Mouse (Mus musculus) neural tube, embryonic 15.5 days (tissue): ENCODE measurements around the gene Ngdn. TPM values are rescaled to one million over a fixed set of nuclear protein-coding genes. Genes with fewer than 3 reads are reported as not detected.

ENCODE experiments used
- ATAC-seq: fragments of 200-750 bp; cut with Nextera tagmentation; 2 replicates; pipeline ENCODE4 v1.8.0; 2017; ENCODE audit warnings: mild to moderate bottlenecking, moderate TSS enrichment, moderate library complexity; ENCODE audit not compliant: low FRiP score
- H3K27ac ChIP-seq: fragments of 300-500 bp; sonication (generic); replicated peaks from 2 replicates; pipeline ENCODE4 v1.5.1; 2015; ENCODE audit warnings: mild to moderate bottlenecking, inconsistent platforms
- H3K27me3 ChIP-seq: fragments of 300-500 bp; sonication (generic); replicated peaks from 2 replicates; pipeline ENCODE4 v1.6.1; 2015; ENCODE audit warnings: inconsistent platforms
- H3K36me3 ChIP-seq: fragments of 300-500 bp; sonication (generic); 2 replicates; pipeline ENCODE4 v1.6.1; 2015; ENCODE audit warnings: inconsistent platforms
- H3K4me1 ChIP-seq: fragments of 300-500 bp; sonication (generic); 2 replicates; pipeline ENCODE4 v1.6.1; 2015; ENCODE audit warnings: inconsistent platforms
- H3K4me2 ChIP-seq: fragments of 300-500 bp; sonication (generic); 2 replicates; pipeline ENCODE4 v1.6.1; 2015; ENCODE audit warnings: inconsistent platforms, mild to moderate bottlenecking, moderate library complexity
- H3K4me3 ChIP-seq: fragments of 300-500 bp; sonication (generic); replicated peaks from 2 replicates; pipeline ENCODE4 v1.5.1; 2015; ENCODE audit warnings: mild to moderate bottlenecking, inconsistent platforms
- H3K9ac ChIP-seq: fragments of 300-500 bp; sonication (generic); replicated peaks from 2 replicates; pipeline ENCODE4 v1.6.1; 2015; ENCODE audit warnings: mild to moderate bottlenecking, inconsistent platforms
- H3K9me3 ChIP-seq: fragments of 300-500 bp; sonication (generic); replicated peaks from 2 replicates; pipeline ENCODE4 v1.6.1; 2016; ENCODE audit warnings: inconsistent platforms
- WGBS: fragments of 180-500 bp; shearing (Covaris S2); methylation state at CpG from one replicate; pipeline ENCODE4 v1.1.7; 2015; ENCODE audit warnings: mixed read lengths; 5-methylcytosine and 5-hydroxymethylcytosine counted together
- polyA plus RNA-seq: library from polyadenylated mRNA; unstranded; fragments of >200 nt; fragmentation: Nextera tagmentation; extraction: Ambion mirVana; gene quantifications from 2 replicates; pipeline ENCODE4 v1.2.1, GENCODE M21; 2015

Ngdn gene
- polyA plus RNA-seq, 1 experiment from 2014 or later, result 47.6 TPM

DNA sequence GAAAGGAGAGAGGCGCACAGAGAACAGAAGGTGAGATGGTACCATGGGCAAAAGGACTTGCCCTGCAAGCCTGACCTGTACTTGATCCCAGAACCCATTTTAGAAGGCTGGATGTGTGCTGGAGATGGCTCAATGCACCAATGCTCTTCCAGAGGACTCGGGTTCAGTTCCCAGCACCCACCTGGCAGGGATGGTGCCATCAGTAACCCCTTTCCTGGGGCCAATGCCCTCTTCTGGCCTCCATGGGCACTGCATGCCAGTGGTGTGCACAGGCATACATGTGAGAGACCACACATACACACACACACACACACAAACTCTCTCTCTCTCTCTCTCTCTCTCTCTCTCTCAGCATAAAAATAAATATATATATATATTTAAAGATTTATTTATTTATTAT, 13.8 kb upstream of the Ngdn start:
- no peak overlapping the region for H3K4me3 ChIP-seq
- H3K4me1 ChIP-seq, result no peaks in the 10 kb centered on the region; the same call in 1 of the 2 replicates
- WGBS, result 97% methylated on average over 2 of the region's 2 CpGs
- H3K4me2 ChIP-seq, result no peak overlapping the region
- no peaks in the 10 kb centered on the region for H3K9me3 ChIP-seq
- no peak overlapping the region for H3K9ac ChIP-seq
- H3K27ac ChIP-seq, result no peak overlapping the region
- no peaks in the 10 kb centered on the region for H3K36me3 ChIP-seq
- H3K27me3 ChIP-seq, result no peaks in the 10 kb centered on the region
- no peak for ATAC-seq

DNA sequence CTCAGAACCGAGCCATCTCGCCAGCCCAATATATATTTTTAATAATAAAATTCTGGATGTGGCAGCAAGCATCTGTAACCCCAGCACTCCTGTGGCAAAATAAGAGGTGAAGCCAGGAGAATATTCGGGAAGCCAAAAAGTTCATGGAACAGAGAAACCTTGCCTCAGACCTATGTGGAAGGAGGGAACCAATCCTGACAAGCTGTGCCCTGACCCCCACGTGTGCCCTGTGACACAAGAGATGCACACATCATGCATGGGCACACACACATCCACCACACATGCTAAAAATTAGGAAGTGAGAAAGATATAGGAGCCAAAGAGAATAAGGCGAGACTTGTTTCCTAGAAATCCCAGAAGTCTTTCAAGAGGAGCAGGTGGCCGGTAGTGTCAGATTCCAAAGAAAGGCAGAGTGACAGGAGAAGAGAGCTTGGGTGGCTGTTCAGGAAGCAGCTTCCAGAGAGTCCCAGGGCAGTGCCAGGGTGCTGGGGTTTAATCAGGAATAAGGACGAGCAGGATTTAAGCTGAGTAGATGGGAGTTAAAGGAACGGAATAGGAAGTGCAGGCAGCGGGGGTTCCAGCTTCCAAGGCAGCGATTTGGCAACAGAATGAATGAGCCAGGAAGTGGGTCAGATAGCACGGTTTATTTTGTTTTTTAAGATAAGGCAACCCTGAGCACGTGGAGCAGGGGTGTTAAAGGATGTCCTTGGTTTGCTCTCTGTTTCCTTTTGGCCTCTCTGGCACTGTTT, 13.1 kb upstream of the Ngdn start:
- no peak for ATAC-seq
- Histone ChIP-seq H3K27ac (no peak overlapping the region), H3K9ac (no peak overlapping the region), H3K4me2 (no peak overlapping the region), H3K4me1 (no peaks in the 10 kb centered on the region; the same call in 1 of the 2 replicates), H3K9me3 (no peaks in the 10 kb centered on the region), H3K4me3 (no peak overlapping the region), H3K27me3 (no peaks in the 10 kb centered on the region), H3K36me3 (no peaks in the 10 kb centered on the region)
- 58% methylated on average over 12 of the region's 12 CpGs for WGBS

DNA sequence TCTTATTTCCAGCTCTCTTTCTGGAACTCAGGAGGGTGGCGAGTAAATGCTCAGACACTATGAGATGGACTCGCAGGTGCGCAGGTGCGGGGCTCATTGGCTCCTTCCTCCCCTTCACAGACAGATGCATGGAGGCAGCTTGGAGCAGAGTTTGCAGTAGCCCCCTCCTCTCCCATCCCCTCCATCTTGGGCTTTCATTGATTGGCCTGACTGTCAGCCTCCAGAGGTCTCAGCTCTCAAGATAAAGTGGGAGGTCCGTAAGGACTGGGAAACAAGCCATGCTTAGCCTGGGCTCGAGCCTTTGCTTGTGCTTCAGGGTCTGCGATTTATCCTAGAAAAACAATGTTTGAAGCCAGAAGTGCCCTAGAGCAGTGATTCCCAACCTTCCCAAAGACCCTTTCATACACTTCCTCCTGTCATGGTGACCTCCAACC, 12.6 kb upstream of the Ngdn start:
- 73% methylated on average over 7 of the region's 7 CpGs for WGBS
- H3K9ac ChIP-seq, result no peak overlapping the region
- H3K9me3 ChIP-seq, result no peaks in the 10 kb centered on the region
- no peak overlapping the region for H3K4me3 ChIP-seq
- no peak overlapping the region for H3K4me2 ChIP-seq
- H3K27ac ChIP-seq, result no peak overlapping the region
- no peaks in the 10 kb centered on the region for H3K36me3 ChIP-seq
- no peak for ATAC-seq
- no peaks in the 10 kb centered on the region; the same call in 1 of the 2 replicates for H3K4me1 ChIP-seq
- no peaks in the 10 kb centered on the region for H3K27me3 ChIP-seq

DNA sequence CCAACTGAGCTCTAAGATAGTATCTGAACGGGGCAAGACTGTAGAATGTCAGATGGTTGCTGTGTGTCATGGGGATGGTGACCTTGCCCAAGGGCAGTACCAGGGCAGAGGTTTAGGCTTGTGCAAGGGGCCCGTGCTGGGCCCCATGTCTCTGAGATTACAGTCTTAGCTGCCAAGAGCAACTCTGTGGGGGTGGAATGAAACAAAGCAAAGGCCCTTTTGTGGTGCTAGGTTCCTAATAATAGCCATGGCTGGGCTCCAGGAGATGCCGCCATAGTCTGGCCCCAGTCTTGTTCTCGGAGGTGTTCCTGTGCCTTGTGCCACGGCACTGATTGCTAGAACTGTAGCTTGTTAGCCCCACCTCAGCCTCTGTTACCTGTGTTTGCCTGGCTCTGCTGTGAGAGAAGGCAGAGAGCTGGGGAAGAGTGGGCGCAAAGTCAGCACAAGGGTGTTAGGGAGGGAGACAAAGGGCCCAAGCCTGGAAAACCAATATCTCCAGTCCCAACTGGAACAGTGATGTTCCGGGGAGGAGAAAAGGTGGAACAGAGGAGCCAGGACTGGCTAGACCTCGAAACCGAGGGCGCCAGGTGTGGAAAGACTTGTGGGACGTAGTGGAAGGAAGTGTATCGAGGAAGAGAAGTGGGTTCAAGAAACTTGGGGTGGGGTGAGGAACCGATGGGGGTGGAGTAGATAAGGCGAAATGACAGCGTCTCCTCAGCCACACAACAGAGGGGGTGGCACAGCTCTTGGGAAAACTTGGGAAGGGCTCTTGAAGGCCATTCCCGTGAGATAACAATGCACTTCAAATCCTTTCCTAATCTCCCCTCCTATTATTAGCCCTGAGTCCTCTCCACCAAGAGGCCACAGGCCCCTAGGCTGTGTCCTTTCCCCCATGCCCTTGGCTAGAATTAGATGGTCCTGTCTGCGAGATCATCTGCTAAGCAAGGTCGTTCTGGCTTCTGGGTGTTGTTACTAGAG, 11.1 kb upstream of the Ngdn start:
- Histone ChIP-seq H3K27ac (no peak overlapping the region), H3K4me3 (no peak overlapping the region), H3K4me2 (no peak overlapping the region), H3K4me1 (no peaks in the 10 kb centered on the region; the same call in 1 of the 2 replicates), H3K9me3 (no peaks in the 10 kb centered on the region), H3K9ac (no peak overlapping the region), H3K36me3 (no peaks in the 10 kb centered on the region), H3K27me3 (no peaks in the 10 kb centered on the region)
- 77% methylated on average over 18 of the region's 18 CpGs for WGBS
- ATAC-seq, result no peak

DNA sequence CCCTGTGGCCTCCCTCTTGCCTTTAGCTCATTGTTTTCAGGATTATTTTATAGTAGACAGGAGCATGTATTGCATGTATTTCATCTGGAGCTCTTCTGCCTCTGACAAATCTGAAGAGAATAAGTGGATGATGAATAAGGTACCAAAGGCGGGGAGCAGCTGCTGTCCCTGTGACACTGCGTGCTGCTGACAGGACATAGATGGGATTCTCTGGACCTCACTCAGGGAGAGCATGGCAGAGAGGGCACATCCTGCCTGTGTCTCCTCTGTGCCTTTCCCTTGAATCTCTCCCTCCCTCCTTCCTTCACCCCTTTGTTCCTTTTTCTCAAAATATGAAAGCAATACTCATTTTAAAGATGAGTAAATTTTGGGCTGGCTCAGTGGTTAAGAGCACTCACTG, 9.7 kb upstream of the Ngdn start:
- Histone ChIP-seq H3K36me3 (no peaks in the 10 kb centered on the region), H3K27ac (no peak overlapping the region), H3K4me3 (no peak overlapping the region), H3K4me2 (no peak overlapping the region), H3K9ac (no peak overlapping the region), H3K27me3 (no peaks in the 10 kb centered on the region), H3K9me3 (no peaks in the 10 kb centered on the region), H3K4me1 (no peaks in the 10 kb centered on the region; the same call in 1 of the 2 replicates)
- ATAC-seq, result no peak
- WGBS, result 82% methylated on average over 2 of the region's 2 CpGs

DNA sequence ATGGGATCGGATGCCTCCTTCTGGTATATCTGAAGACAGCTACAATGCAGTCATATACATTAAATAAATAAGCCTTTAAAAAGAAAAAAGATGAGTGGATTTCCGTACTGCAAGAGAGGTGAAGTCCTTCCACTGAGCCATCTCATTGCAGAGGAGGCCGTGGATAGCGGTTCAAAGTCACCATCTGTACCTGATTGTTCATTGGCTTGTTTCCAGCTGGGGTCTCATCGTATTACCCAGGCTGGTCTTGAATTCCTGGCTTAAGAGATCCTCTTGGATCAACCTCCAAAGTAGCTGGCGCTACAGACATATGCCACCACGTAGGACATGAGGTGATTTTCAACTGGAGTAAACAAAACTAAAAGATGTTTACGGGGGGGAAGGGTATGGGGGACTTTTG, 9.3 kb upstream of the Ngdn start:
- Histone ChIP-seq H3K27me3 (no peaks in the 10 kb centered on the region), H3K9ac (no peak overlapping the region), H3K4me1 (no peaks in the 10 kb centered on the region; the same call in 1 of the 2 replicates), H3K9me3 (no peaks in the 10 kb centered on the region), H3K4me3 (no peak overlapping the region), H3K4me2 (no peak overlapping the region), H3K36me3 (no peaks in the 10 kb centered on the region), H3K27ac (no peak overlapping the region)
- no peak for ATAC-seq
- WGBS, result 85% methylated on average over 8 of the region's 8 CpGs

DNA sequence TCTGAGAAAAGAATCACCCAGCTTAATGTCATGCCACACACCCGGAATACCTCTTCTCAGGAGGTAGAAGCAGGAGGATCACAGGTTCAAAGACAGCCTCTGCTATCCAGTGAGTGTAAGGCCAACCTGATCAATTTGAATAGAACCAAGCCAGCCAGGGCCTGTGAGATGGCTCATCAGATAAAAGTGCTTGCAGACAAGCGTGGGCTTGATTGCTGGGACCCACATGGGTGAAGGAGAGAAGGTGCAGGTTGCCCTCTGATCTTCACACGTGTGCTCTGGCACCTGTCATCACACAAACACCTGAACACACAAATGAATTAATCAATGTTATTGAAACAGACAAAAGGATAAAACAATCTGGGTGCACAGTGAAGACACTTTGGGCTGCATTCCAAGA, 8.7 kb upstream of the Ngdn start:
- no peak overlapping the region for H3K27ac ChIP-seq
- no peaks in the 10 kb centered on the region for H3K27me3 ChIP-seq
- H3K36me3 ChIP-seq, result no peaks in the 10 kb centered on the region
- no peak overlapping the region for H3K4me3 ChIP-seq
- H3K9ac ChIP-seq, result no peak overlapping the region
- H3K9me3 ChIP-seq, result no peaks in the 10 kb centered on the region
- no peak overlapping the region for H3K4me2 ChIP-seq
- 72% methylated on average over 3 of the region's 3 CpGs for WGBS
- ATAC-seq, result no peak
- H3K4me1 ChIP-seq, result no peaks in the 10 kb centered on the region; the same call in 1 of the 2 replicates

DNA sequence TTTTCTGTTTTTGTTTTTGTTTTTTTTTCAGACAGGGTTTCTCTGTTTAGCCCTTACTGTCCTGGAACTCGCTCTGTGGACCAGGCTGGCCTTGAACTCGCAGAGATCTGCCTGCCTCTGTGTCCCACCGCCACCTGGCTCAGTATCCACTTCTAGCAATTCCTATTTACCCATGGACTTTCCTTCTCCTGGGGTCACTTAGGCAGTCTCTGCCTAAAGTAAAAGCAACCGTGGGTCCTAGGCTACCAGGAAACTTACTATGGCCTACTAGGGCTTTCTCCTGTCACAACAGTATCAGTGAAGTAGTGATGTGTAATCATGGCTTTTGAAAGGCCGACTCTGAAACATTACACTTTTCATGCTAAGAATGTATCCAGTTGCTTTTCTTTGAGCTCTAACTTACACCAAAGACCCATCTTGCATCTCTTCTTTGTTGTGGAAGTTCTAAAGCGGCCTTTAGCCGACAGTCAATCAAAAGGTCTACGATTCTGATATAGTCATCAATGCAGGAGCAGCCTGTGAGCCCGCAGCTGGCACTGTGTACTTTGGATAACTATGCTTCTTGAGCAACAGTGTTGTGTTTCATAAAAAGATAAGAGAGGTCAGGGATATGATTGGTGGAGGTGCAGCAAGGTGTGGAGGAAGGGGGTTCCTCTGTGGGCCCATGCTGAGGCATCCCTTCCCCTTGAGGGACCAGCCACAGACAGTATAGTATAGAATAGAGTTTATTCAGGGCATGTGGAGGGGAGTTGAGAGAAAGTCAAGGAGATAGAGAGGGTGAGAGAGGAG, 7.9 kb upstream of the Ngdn start:
- 87% methylated on average over 9 of the region's 9 CpGs for WGBS
- no peak overlapping the region for H3K4me3 ChIP-seq
- ATAC-seq, result no peak
- H3K36me3 ChIP-seq, result no peaks in the 10 kb centered on the region
- no peak overlapping the region for H3K9ac ChIP-seq
- H3K4me2 ChIP-seq, result no peak overlapping the region
- H3K27ac ChIP-seq, result no peak overlapping the region
- H3K4me1 ChIP-seq, result no peaks in the 10 kb centered on the region; the same call in 1 of the 2 replicates
- H3K27me3 ChIP-seq, result no peaks in the 10 kb centered on the region
- no peaks in the 10 kb centered on the region for H3K9me3 ChIP-seq

DNA sequence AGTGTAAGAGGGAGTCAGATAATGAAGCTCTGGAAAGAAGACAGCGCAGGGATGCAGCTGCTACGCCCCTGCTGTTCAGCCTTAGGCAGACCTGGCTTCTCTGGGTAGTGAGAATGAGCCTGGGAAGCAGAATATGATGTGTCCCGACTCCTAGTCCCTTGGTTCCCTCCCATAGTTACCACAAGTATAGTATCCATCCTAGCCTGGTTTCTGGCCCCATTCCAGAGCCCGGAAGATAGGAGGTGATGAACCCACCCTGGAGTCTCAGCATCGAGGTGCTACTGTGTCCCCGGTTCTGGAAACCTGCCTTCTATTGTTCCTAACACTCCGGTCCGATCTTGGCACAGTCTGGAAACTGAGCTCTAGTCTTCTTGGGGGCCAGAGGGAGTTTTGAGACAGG, 6.8 kb upstream of the Ngdn start:
- no peak for ATAC-seq
- no peak overlapping the region for H3K27ac ChIP-seq
- H3K9me3 ChIP-seq, result no peaks in the 10 kb centered on the region
- no peaks in the 10 kb centered on the region; the same call in 1 of the 2 replicates for H3K4me1 ChIP-seq
- no peaks in the 10 kb centered on the region for H3K27me3 ChIP-seq
- no peak overlapping the region for H3K4me2 ChIP-seq
- WGBS, result 84% methylated on average over 8 of the region's 8 CpGs
- no peak overlapping the region for H3K4me3 ChIP-seq
- no peak overlapping the region for H3K9ac ChIP-seq
- no peaks in the 10 kb centered on the region for H3K36me3 ChIP-seq

DNA sequence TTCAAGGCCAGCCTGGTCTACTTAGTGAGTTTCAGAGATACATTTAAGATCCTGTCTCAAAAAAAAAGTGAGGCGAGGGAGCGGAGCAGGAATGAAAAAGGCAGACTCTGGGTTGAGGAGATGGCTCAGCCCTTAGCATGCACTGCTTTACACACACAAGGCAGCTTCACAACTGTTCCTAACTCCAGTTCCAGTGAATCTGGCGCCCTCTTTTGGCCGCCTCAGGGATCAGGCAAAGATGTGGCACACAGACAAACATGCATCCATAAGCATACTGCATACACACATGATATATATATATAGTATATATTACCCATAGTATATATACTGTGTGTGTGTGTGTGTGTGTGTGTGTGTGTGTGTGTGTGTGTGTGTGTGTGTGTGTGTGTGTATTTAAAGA, 4.1 kb upstream of the Ngdn start:
- no peak overlapping the region for H3K9ac ChIP-seq
- no peak overlapping the region for H3K4me3 ChIP-seq
- peaks cover 8% of the 10 kb centered on the region; the same call in 1 of the 2 replicates for H3K4me1 ChIP-seq
- no peaks in the 10 kb centered on the region for H3K27me3 ChIP-seq
- no peaks in the 10 kb centered on the region for H3K36me3 ChIP-seq
- H3K9me3 ChIP-seq, result no peaks in the 10 kb centered on the region
- H3K4me2 ChIP-seq, result no peak overlapping the region
- no peak for ATAC-seq
- WGBS, result 61% methylated on average over 4 of the region's 4 CpGs
- no peak overlapping the region for H3K27ac ChIP-seq

DNA sequence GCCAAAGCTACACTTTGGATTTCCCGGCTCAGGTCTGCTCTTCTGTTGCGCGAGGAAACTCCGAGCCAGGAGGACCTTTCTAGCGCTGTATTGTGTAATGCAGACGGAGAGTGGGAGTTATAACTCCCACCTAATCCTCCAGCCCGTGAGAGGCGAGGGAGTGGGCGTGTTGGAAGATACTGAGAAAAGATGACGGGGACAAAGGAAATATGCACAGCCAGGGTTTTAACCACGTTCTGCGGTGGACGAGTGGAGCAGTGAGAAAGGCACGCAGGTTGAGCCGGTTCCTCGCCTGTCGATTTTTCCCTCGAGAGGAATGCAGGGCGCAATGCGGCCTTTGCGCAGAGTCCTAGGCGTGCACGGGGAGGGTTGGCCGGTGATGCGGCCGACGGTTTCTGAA, 663 bp upstream of the Ngdn start:
- H3K9me3 ChIP-seq, result no peaks in the 10 kb centered on the region
- peak; percentile 62 for ATAC-seq
- peak overlapping the region; percentile 95 for H3K27ac ChIP-seq
- H3K9ac ChIP-seq, result peak overlapping the region; percentile 66
- 0 out of 2 replicates have a peak, but pooled peaks cover 13% of the 10 kb centered on the region for H3K36me3 ChIP-seq
- peaks cover 16% of the 10 kb centered on the region; the same call in 1 of the 2 replicates for H3K4me1 ChIP-seq
- peak overlapping the region; percentile 52 for H3K4me3 ChIP-seq
- H3K4me2 ChIP-seq, result peak overlapping the region; percentile 73
- WGBS, result under 1% methylated on average over 27 of the region's 27 CpGs
- H3K27me3 ChIP-seq, result no peaks in the 10 kb centered on the region
